ENCODE assay signal across 11 mouse cellular contexts in genomic region chr3:88235216-88235615, GRCm38 (mm10). TPM values are rescaled to one million over a fixed set of nuclear protein-coding genes. Genes with fewer than 3 reads are reported as not detected.
A peak's percentile ranks its signal among the peaks of the same experiment; 100 is the strongest.
DNase-seq lines count a peak whose midpoint lies in the region; ATAC-seq and TF ChIP-seq lines count a peak whose summit lies in the region.
"Had no signal": no experiment of that assay in that cellular context is flagged by ENCODE, and none has a peak within 500 bp of the region (broad histone marks: within the 10 kb centered on the region; RNA-seq: fewer than 3 reads in every experiment).

No protein-coding gene starts in this region.

- H3K27ac ChIP-seq in hindbrain, embryonic 10.5 days = peak overlapping the region; percentile 82; the same call in 1 of the 2 replicates
- H3K27ac ChIP-seq in hindbrain, embryonic 14.5 days = no peak overlapping the region
- no peak overlapping the region for H3K27ac ChIP-seq in thymus, adult 2 months (ENCODE audit: control insufficient read depth, insufficient read depth, low read length)
- H3K27ac ChIP-seq in hindbrain, postnatal 0 days = 0 out of 2 replicates have a peak overlapping the region, but pooled peaks have one; percentile 36

- 15% methylated on average over 3 of the region's 3 CpGs for WGBS in hindbrain, embryonic 10.5 days
- WGBS in hindbrain, embryonic 14.5 days = 4% methylated on average over 3 of the region's 3 CpGs
- 6% methylated on average over 3 of the region's 3 CpGs for WGBS in thymus, adult 2 months
- 14% methylated on average over 3 of the region's 3 CpGs for WGBS in hindbrain, postnatal 0 days

- no peak overlapping the region for H3K4me2 ChIP-seq in hindbrain, embryonic 14.5 days (replicated peaks)
- H3K4me2 ChIP-seq in hindbrain, postnatal 0 days (ENCODE audit: low read depth, low read length) = no peak overlapping the region

- DNase-seq in hindbrain, embryonic 10.5 days (ENCODE audit: low spot score) = no peak
- DNase-seq in hindbrain, embryonic 14.5 days (ENCODE audit: low spot score) = no peak
- peak; percentile 43 for DNase-seq in thymus, adult 2 months
- no peak for DNase-seq in thymus, adult 18-20 months
- DNase-seq in hindbrain, postnatal 0 days (ENCODE audit: low spot score) = peak; percentile 52
- no peak for DNase-seq in adrenal gland, postnatal 25 days
- no peak for DNase-seq in kidney, adult 18-20 months

- TF ChIP-seq CTCF in thymus, adult 2 months (IDR thresholded peaks at IDR 0.05; ENCODE audit: borderline replicate concordance, control insufficient read depth, extremely low read depth, insufficient read depth, low read length, poor library complexity) = peak; percentile 70; the same call in 1 of the 2 replicates
- peak; percentile 75 for TF ChIP-seq CTCF in hindbrain, postnatal 0 days (IDR thresholded peaks at IDR 0.05; ENCODE audit: low read depth)

- peaks cover 92% of the 10 kb centered on the region for H3K4me1 ChIP-seq in hindbrain, embryonic 10.5 days (replicated peaks)
- H3K4me1 ChIP-seq in hindbrain, embryonic 14.5 days (replicated peaks; ENCODE audit: control insufficient read depth, insufficient read depth, low read length) = peaks cover 57% of the 10 kb centered on the region
- no peaks in the 10 kb centered on the region for H3K4me1 ChIP-seq in thymus, adult 2 months (replicated peaks; ENCODE audit: control insufficient read depth, insufficient read depth, low read length)
- peaks cover 51% of the 10 kb centered on the region for H3K4me1 ChIP-seq in hindbrain, postnatal 0 days (ENCODE audit: insufficient read depth, low read length)

- no peaks in the 10 kb centered on the region for H3K36me3 ChIP-seq in hindbrain, embryonic 10.5 days
- peaks cover 4% of the 10 kb centered on the region for H3K36me3 ChIP-seq in hindbrain, embryonic 14.5 days (replicated peaks; ENCODE audit: control insufficient read depth, insufficient read depth)
- H3K36me3 ChIP-seq in thymus, adult 2 months (ENCODE audit: control insufficient read depth, insufficient read depth, low read length) = no peaks in the 10 kb centered on the region
- H3K36me3 ChIP-seq in hindbrain, postnatal 0 days (ENCODE audit: insufficient read depth, low read length) = peaks cover under 1% of the 10 kb centered on the region; the same call in 1 of the 2 replicates
- H3K36me3 ChIP-seq: G1E had no signal

- H3K4me3 ChIP-seq in hindbrain, embryonic 10.5 days = no peak overlapping the region
- H3K4me3 ChIP-seq in hindbrain, embryonic 14.5 days (replicated peaks; ENCODE audit: low read length) = no peak overlapping the region
- H3K4me3 ChIP-seq in thymus, adult 2 months (ENCODE audit: control insufficient read depth, insufficient read depth, low read length) = no peak overlapping the region
- no peak overlapping the region for H3K4me3 ChIP-seq in hindbrain, postnatal 0 days (ENCODE audit: low read length)
- H3K4me3 ChIP-seq: erythroblast, embryonic 14.5 days had no signal

- ATAC-seq in hindbrain, embryonic 14.5 days (ENCODE audit: low FRiP score) = no peak
- no peak for ATAC-seq in hindbrain, postnatal 0 days
- ATAC-seq in erythroid progenitor cell, adult 5-6 weeks (replicated peaks; ENCODE audit: low FRiP score, poor library complexity, severe bottlenecking) = no peak

- H3K9ac ChIP-seq in hindbrain, embryonic 14.5 days = no peak overlapping the region
- H3K9ac ChIP-seq in hindbrain, postnatal 0 days (replicated peaks; ENCODE audit: low read length) = no peak overlapping the region

- peaks cover 100% of the 10 kb centered on the region for H3K27me3 ChIP-seq in hindbrain, embryonic 10.5 days (ENCODE audit: insufficient read depth, poor library complexity, severe bottlenecking)
- peaks cover 2% of the 10 kb centered on the region; the same call in 1 of the 2 replicates for H3K27me3 ChIP-seq in hindbrain, embryonic 14.5 days (ENCODE audit: control insufficient read depth, insufficient read depth, low read length)
- peaks cover 6% of the 10 kb centered on the region; the same call in 1 of the 2 replicates for H3K27me3 ChIP-seq in thymus, adult 2 months (ENCODE audit: control insufficient read depth, insufficient read depth, low read length)
- H3K27me3 ChIP-seq in hindbrain, postnatal 0 days (ENCODE audit: insufficient read depth, low read length) = no peaks in the 10 kb centered on the region

- no peaks in the 10 kb centered on the region for H3K9me3 ChIP-seq in hindbrain, embryonic 10.5 days
- H3K9me3 ChIP-seq in hindbrain, embryonic 14.5 days (ENCODE audit: control insufficient read depth, low read length) = no peaks in the 10 kb centered on the region
- no peaks in the 10 kb centered on the region for H3K9me3 ChIP-seq in hindbrain, postnatal 0 days (ENCODE audit: low read length)
- H3K9me3 ChIP-seq: G1E had no signal

- no peak for TF ChIP-seq POLR2A in thymus, adult 2 months (IDR thresholded peaks at IDR 0.05; ENCODE audit: control insufficient read depth, extremely low read depth, insufficient read depth, low read length, poor library complexity)

RNA-seq across cellular contexts. Expression of gene Rhbg, which starts 19.3 kb away (rescaled TPM):
- polyA plus RNA-seq in hindbrain, embryonic 10.5 days (2016; fragmentation: Nextera tagmentation; extraction: Ambion mirVana) = not detected in 2 replicates
- 0.48 and 0.76 TPM in 2 replicates for polyA plus RNA-seq in hindbrain, embryonic 14.5 days (2014; fragmentation: Nextera tagmentation; extraction: Ambion mirVana)
- polyA plus RNA-seq in thymus, adult 2 months (2012; rRNA removed) = 2.5 and 2.7 TPM in 2 replicates
- 0.94 and 1.0 TPM in 2 replicates for total RNA-seq in hindbrain, postnatal 0 days (2014; rRNA removed)
- polyA plus RNA-seq in hindbrain, postnatal 0 days (2015; fragmentation: Nextera tagmentation; extraction: Ambion mirVana) = 0.37 and 0.43 TPM in 2 replicates
- total RNA-seq in adrenal gland, postnatal 25 days (2021) = 4.0 and 4.4 TPM in 2 replicates
- total RNA-seq in erythroid progenitor cell, adult 5-6 weeks (2015; ENCODE audit: low replicate concordance) = not detected in 2 replicates
- not detected in 2 replicates for total RNA-seq in erythroid progenitor cell, adult 5-6 weeks (2017; ENCODE audit: low replicate concordance)
- total RNA-seq: G1E; layer of hippocampus, postnatal 14 days had no signal
- polyA plus RNA-seq: erythroblast, embryonic 14.5 days; G1E had no signal

RNA-seq across cellular contexts. Expression of gene Gm38392, which starts 51.8 kb away (rescaled TPM):
- not detected in 2 replicates for polyA plus RNA-seq in hindbrain, embryonic 10.5 days (2016; fragmentation: Nextera tagmentation; extraction: Ambion mirVana)
- 0.37 TPM in 1 of 2 replicates, not detected in the other for polyA plus RNA-seq in hindbrain, embryonic 14.5 days (2014; fragmentation: Nextera tagmentation; extraction: Ambion mirVana)
- 0.11 TPM in 1 of 2 replicates, not detected in the other for polyA plus RNA-seq in thymus, adult 2 months (2012; rRNA removed)
- total RNA-seq in hindbrain, postnatal 0 days (2014; rRNA removed) = 2.1 TPM in 1 of 2 replicates, not detected in the other
- polyA plus RNA-seq in hindbrain, postnatal 0 days (2015; fragmentation: Nextera tagmentation; extraction: Ambion mirVana) = 0.21 and 0.24 TPM in 2 replicates
- total RNA-seq in adrenal gland, postnatal 25 days (2021) = 1.6 and 2.5 TPM in 2 replicates
- total RNA-seq in erythroid progenitor cell, adult 5-6 weeks (2015; ENCODE audit: low replicate concordance) = not detected in 2 replicates
- not detected in 2 replicates for total RNA-seq in erythroid progenitor cell, adult 5-6 weeks (2017; ENCODE audit: low replicate concordance)
- total RNA-seq: G1E; layer of hippocampus, postnatal 14 days had no signal
- polyA plus RNA-seq: erythroblast, embryonic 14.5 days; G1E had no signal

Comparison
In these comparisons a context has a peak if more than half of its experiments do, and no peak if none do; other contexts are left out.
1. DNase-seq: peak in thymus, adult 2 months (single experiment) and hindbrain, postnatal 0 days (single experiment); none in hindbrain, embryonic 10.5 days (single experiment), hindbrain, embryonic 14.5 days (single experiment), thymus, adult 18-20 months (0 of 2), adrenal gland, postnatal 25 days (single experiment) and kidney, adult 18-20 months (single experiment).
2. H3K27ac ChIP-seq: peak in hindbrain, embryonic 10.5 days (single experiment) and hindbrain, postnatal 0 days (single experiment); none in hindbrain, embryonic 14.5 days (single experiment) and thymus, adult 2 months (single experiment).